Mouse (Mus musculus): ENCODE results near the gene Ap5b1. TPM values are rescaled to one million over a fixed set of nuclear protein-coding genes. Genes with fewer than 3 reads are reported as not detected.
A peak's percentile ranks its signal among the peaks of the same experiment; 100 is the strongest.

The Ap5b1 gene
- 6.4 and 9.5 TPM in 2 replicates for total RNA-seq (2012; rRNA removed)

GRCm38 (mm10) chr19:5567534-5568469 is at the start of gene Ap5b1:
TSS of gene Ap5b1 (plus strand) at chr19:5568025.
- Histone ChIP-seq H3K9me3 (ENCODE audit: control insufficient read depth, insufficient read depth, low read depth, low read length) (no peaks in the 10 kb centered on the region), H3K27ac (ENCODE audit: insufficient read depth, low read depth, low read length, poor library complexity, severe bottlenecking) (peak within 1 kb of the TSS; percentile 86), H3K36me3 (ENCODE audit: control insufficient read depth, insufficient read depth, low read length, poor library complexity, severe bottlenecking) (peaks cover 3% of the 10 kb centered on the region; the same call in 1 of the 2 replicates), H3K9ac (ENCODE audit: insufficient read depth, low read depth, low read length, poor library complexity, severe bottlenecking) (peak within 1 kb of the TSS; percentile 85), H3K4me1 (ENCODE audit: control insufficient read depth in 2 of 2, insufficient read depth in 2 of 2, low read length in 2 of 2, poor library complexity in 1 of 2) (peaks cover 0 to 13% of the 10 kb centered on the region in 2 experiments; a peak in 2 of 4 replicates), H3K4me3 (ENCODE audit: insufficient read depth in 1 of 2, low read depth in 1 of 2, low read length in 2 of 2, poor library complexity in 1 of 2, severe bottlenecking in 1 of 2) (peak within 1 kb of the TSS; percentile 77 to 83)
- DNase-seq (ENCODE audit: low read depth, low spot score) = peak; percentile 79
- no peak for TF ChIP-seq MAFK (IDR thresholded peaks at IDR 0.05; ENCODE audit: insufficient read depth, low read depth, low read length)
- TF ChIP-seq HCFC1 (IDR thresholded peaks at IDR 0.05; ENCODE audit: borderline replicate concordance, insufficient read depth, low read length) = peak; percentile 26; the same call in 1 of the 2 replicates
- in situ Hi-C loops (cut with MboI; ENCODE audit: low sequenced_read_pairs in 2 of 2, unreplicated experiment in 2 of 2) = no loop called here

GRCm38 (mm10) chr19:5518721-5519120 is 49.1 kb upstream of the Ap5b1 start:
- H3K4me3 ChIP-seq (ENCODE audit: insufficient read depth in 1 of 2, low read depth in 1 of 2, low read length in 2 of 2, poor library complexity in 1 of 2, severe bottlenecking in 1 of 2) = no peak overlapping the region
- H3K36me3 ChIP-seq (ENCODE audit: control insufficient read depth, insufficient read depth, low read length, poor library complexity, severe bottlenecking) = no peaks in the 10 kb centered on the region
- in situ Hi-C loops (cut with MboI; ENCODE audit: low sequenced_read_pairs in 2 of 2, unreplicated experiment in 2 of 2) = no loop called here
- H3K9ac ChIP-seq (ENCODE audit: insufficient read depth, low read depth, low read length, poor library complexity, severe bottlenecking) = no peak overlapping the region
- H3K27ac ChIP-seq (ENCODE audit: insufficient read depth, low read depth, low read length, poor library complexity, severe bottlenecking) = no peak overlapping the region
- no peak for DNase-seq (ENCODE audit: low read depth, low spot score)
- H3K9me3 ChIP-seq (ENCODE audit: control insufficient read depth, insufficient read depth, low read depth, low read length) = no peaks in the 10 kb centered on the region
- H3K4me1 ChIP-seq (ENCODE audit: control insufficient read depth in 2 of 2, insufficient read depth in 2 of 2, low read length in 2 of 2, poor library complexity in 1 of 2) = peaks cover 3 to 11% of the 10 kb centered on the region in 2 experiments; a peak in 3 of 4 replicates
- TF ChIP-seq CHD2 (IDR thresholded peaks at IDR 0.05; ENCODE audit: low read depth, low read length) (no peak), MAFK (IDR thresholded peaks at IDR 0.05; ENCODE audit: insufficient read depth, low read depth, low read length) (no peak), ZC3H11A (IDR thresholded peaks at IDR 0.05; ENCODE audit: borderline replicate concordance, low read depth, low read length) (no peak), ZNF384 (IDR thresholded peaks at IDR 0.05; ENCODE audit: low read depth, low read length) (no peak), HCFC1 (IDR thresholded peaks at IDR 0.05; ENCODE audit: borderline replicate concordance, insufficient read depth, low read length) (no peak)

DNA sequence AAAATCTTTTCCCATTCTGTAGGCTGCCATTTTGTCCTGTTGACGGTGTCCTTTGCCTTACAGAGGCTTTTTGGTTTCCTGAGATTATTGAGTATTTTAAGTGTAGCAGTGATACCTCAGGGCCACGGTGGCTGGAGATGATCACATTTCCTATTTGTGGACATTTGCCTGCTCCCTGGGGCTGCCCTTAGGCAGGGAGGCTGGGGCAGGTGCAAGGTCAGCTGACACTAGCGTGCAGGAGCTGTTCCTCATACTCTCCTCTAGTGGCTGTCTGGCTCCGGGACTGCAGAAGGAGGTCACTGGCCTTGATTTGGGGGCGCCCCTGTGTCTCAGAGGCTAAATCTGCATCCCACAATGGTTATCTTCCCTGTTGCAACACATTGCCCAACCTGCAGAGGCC is 42.6 kb upstream of the Ap5b1 start:
- no peak for TF ChIP-seq CHD2 (IDR thresholded peaks at IDR 0.05; ENCODE audit: low read depth, low read length)
- no peak for TF ChIP-seq ZC3H11A (IDR thresholded peaks at IDR 0.05; ENCODE audit: borderline replicate concordance, low read depth, low read length)
- TF ChIP-seq HCFC1 (IDR thresholded peaks at IDR 0.05; ENCODE audit: borderline replicate concordance, insufficient read depth, low read length) = no peak
- TF ChIP-seq ZNF384 (IDR thresholded peaks at IDR 0.05; ENCODE audit: low read depth, low read length) = no peak
- TF ChIP-seq MAFK (IDR thresholded peaks at IDR 0.05; ENCODE audit: insufficient read depth, low read depth, low read length) = no peak
- H3K4me1 ChIP-seq (ENCODE audit: control insufficient read depth in 2 of 2, insufficient read depth in 2 of 2, low read length in 2 of 2, poor library complexity in 1 of 2) = peaks cover 0 to 7% of the 10 kb centered on the region in 2 experiments; a peak in 1 of 4 replicates
- in situ Hi-C loops (cut with MboI; ENCODE audit: low sequenced_read_pairs in 2 of 2, unreplicated experiment in 2 of 2) = loop anchor here in 1 of 2 experiments (5.0 kb wide), 1 partner anchor 47 kb away; no protein-coding TSS in a partner anchor
- H3K36me3 ChIP-seq (ENCODE audit: control insufficient read depth, insufficient read depth, low read length, poor library complexity, severe bottlenecking) = no peaks in the 10 kb centered on the region
- no peak overlapping the region for H3K4me3 ChIP-seq (ENCODE audit: insufficient read depth in 1 of 2, low read depth in 1 of 2, low read length in 2 of 2, poor library complexity in 1 of 2, severe bottlenecking in 1 of 2)
- H3K27ac ChIP-seq (ENCODE audit: insufficient read depth, low read depth, low read length, poor library complexity, severe bottlenecking) = no peak overlapping the region
- DNase-seq (ENCODE audit: low read depth, low spot score) = no peak
- no peaks in the 10 kb centered on the region for H3K9me3 ChIP-seq (ENCODE audit: control insufficient read depth, insufficient read depth, low read depth, low read length)
- H3K9ac ChIP-seq (ENCODE audit: insufficient read depth, low read depth, low read length, poor library complexity, severe bottlenecking) = no peak overlapping the region

- H3K4me3 ChIP-seq (ENCODE audit: insufficient read depth in 1 of 2, low read depth in 1 of 2, low read length in 2 of 2, poor library complexity in 1 of 2, severe bottlenecking in 1 of 2) = no peak overlapping the region
Observed at GRCm38 (mm10) chr19:5529325-5530137, 38.3 kb upstream of the Ap5b1 start.

More at GRCm38 (mm10) chr19:5529325-5530137, 38.3 kb upstream of the Ap5b1 start:
- peak; percentile 93 for DNase-seq (ENCODE audit: low read depth, low spot score)
- in situ Hi-C loops (cut with MboI; ENCODE audit: low sequenced_read_pairs in 2 of 2, unreplicated experiment in 2 of 2) = loop anchor here in 1 of 2 experiments (5.0 kb wide), 1 partner anchor 43 kb away; no protein-coding TSS in a partner anchor
- TF ChIP-seq ZNF384 (IDR thresholded peaks at IDR 0.05; ENCODE audit: low read depth, low read length) = no peak
- peak; percentile 70; the same call in 1 of the 2 replicates for TF ChIP-seq ZC3H11A (IDR thresholded peaks at IDR 0.05; ENCODE audit: borderline replicate concordance, low read depth, low read length)
- 0 out of 2 replicates have a peak, but pooled peaks have one; percentile 21 for TF ChIP-seq MAFK (IDR thresholded peaks at IDR 0.05; ENCODE audit: insufficient read depth, low read depth, low read length)
- TF ChIP-seq HCFC1 (IDR thresholded peaks at IDR 0.05; ENCODE audit: borderline replicate concordance, insufficient read depth, low read length) = 0 out of 2 replicates have a peak, but pooled peaks have one; percentile 48
- Histone ChIP-seq H3K4me1 (ENCODE audit: control insufficient read depth in 2 of 2, insufficient read depth in 2 of 2, low read length in 2 of 2, poor library complexity in 1 of 2) (peaks cover 0 to 7% of the 10 kb centered on the region in 2 experiments; a peak in 1 of 4 replicates), H3K9me3 (ENCODE audit: control insufficient read depth, insufficient read depth, low read depth, low read length) (no peaks in the 10 kb centered on the region), H3K27ac (ENCODE audit: insufficient read depth, low read depth, low read length, poor library complexity, severe bottlenecking) (no peak overlapping the region), H3K36me3 (ENCODE audit: control insufficient read depth, insufficient read depth, low read length, poor library complexity, severe bottlenecking) (no peaks in the 10 kb centered on the region), H3K9ac (ENCODE audit: insufficient read depth, low read depth, low read length, poor library complexity, severe bottlenecking) (no peak overlapping the region)

Data from ES-E14 (cell line).